Mouse (Mus musculus) adrenal gland, adult 18-20 months (tissue): ENCODE results near the gene Olfr291. TPM values are rescaled to one million over a fixed set of nuclear protein-coding genes. Genes with fewer than 3 reads are reported as not detected.

ENCODE experiments used
- DNase-seq, 2 experiments: peaks; one replicate each; pipeline ENCODE4 v3.0.0; 2021 to 2022; ENCODE audit warnings: low spot score in 2 of 2
- long read RNA-seq, 2 experiments: library from polyadenylated mRNA; stranded (forward); transcript quantifications; one replicate each; pipeline ENCODE4 v2.0.0; 2021
- total RNA-seq, 2 experiments: library from RNA; stranded (reverse); gene quantifications; 1 replicate in 1 of 2; 2 replicates in 1 of 2; pipeline ENCODE4 v1.2.3; 2021

Olfr291 gene
- not detected for total RNA-seq
- long read RNA-seq, experiment 1, result 0 reads
- long read RNA-seq, experiment 2, result 0 reads

GRCm38 (mm10) chr7:84853253-84853652 is at the start of gene Olfr291:
Gene Olfr291, plus strand, starts transcription at chr7:84853553.
- DNase-seq, result no peak

DNA sequence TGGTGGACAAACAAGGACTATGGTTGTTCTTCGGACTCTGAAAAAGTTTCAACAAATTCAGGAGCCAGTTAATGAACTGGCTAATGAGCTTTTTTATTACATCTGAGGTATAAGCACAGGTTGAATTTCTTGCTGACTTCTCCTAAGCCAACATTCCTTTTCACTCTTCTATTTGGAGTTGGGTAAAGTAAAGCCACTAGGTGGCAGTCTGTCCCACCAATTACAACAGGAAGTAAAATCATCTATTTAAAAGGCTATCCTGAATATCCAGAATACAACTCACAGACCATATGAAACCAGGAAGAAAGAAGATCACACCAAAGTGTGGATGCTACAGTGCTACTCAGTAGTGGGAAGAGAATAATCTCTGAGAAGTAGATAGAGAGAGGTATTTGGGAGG is 48.1 kb upstream of the Olfr291 start:
- DNase-seq, result no peak

- DNase-seq, result no peak
Measured at GRCm38 (mm10) chr7:84806159-84806558, 47.2 kb upstream of the Olfr291 start.

DNA sequence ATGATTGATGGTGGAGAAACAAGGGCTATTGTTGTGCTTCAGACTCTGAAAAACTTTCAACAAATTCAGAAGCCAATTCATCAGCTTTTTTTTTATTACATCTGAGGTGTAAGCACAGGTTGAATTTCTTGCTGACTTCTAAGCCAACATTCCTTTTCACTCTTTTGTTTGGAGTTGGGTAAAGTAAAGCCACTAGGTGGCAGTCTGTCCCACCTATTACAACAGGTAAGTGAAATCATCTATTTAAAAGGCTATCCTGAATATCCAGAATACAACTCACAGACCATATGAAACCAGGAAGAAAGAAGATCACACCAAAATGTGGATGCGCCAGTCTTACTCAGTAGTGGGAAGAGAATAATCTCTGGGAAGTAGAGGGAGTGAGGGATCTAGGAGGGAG is 31.2 kb downstream of the Olfr291 start:
- DNase-seq, result no peak

Other genes with a start within 250 kb of the Olfr291 start
- 10 to 100 TPM; 59.6 to 77.1 TPM for gene Fah, start 246.8 kb upstream of the Olfr291 start, total RNA-seq
- gene Zfand6, start 163.6 kb upstream of the Olfr291 start, total RNA-seq, result 100 to 1,000 TPM; 115 to 136 TPM
- gene Vmn2r65, start 110.6 kb downstream of the Olfr291 start, total RNA-seq, result not detected
- not detected for gene Vmn2r66, start 158.7 kb downstream of the Olfr291 start, total RNA-seq